ENCODE assay signal across 11 mouse cellular contexts in genomic region chr17:88494772-88495132, GRCm38 (mm10). TPM values are rescaled to one million over a fixed set of nuclear protein-coding genes. Genes with fewer than 3 reads are reported as not detected.
DNase-seq lines count a peak whose midpoint lies in the region; ATAC-seq lines count a peak whose summit lies in the region.
"Had no signal": no experiment of that assay in that cellular context is flagged by ENCODE, and none has a peak within 500 bp of the region (broad histone marks: within the 10 kb centered on the region; RNA-seq: fewer than 3 reads in every experiment).

No protein-coding gene starts in this region.

- H3K36me3 ChIP-seq in heart, embryonic 10.5 days = peaks cover 21% of the 10 kb centered on the region
- H3K36me3 ChIP-seq in embryonic facial prominence, embryonic 11.5 days (replicated peaks; ENCODE audit: control insufficient read depth, insufficient read depth, low read depth, low read length) = no peaks in the 10 kb centered on the region
- no peaks in the 10 kb centered on the region for H3K36me3 ChIP-seq in hindbrain, embryonic 11.5 days (ENCODE audit: control insufficient read depth, insufficient read depth, low read length)
- H3K36me3 ChIP-seq in midbrain, embryonic 14.5 days (ENCODE audit: control insufficient read depth, insufficient read depth, low read length) = no peaks in the 10 kb centered on the region

- no peak overlapping the region for H3K4me3 ChIP-seq in heart, embryonic 10.5 days
- H3K4me3 ChIP-seq in embryonic facial prominence, embryonic 11.5 days (ENCODE audit: low read depth, low read length) = no peak overlapping the region
- H3K4me3 ChIP-seq in hindbrain, embryonic 11.5 days (ENCODE audit: low read depth, low read length) = no peak overlapping the region
- 0 out of 2 replicates have a peak overlapping the region, but pooled peaks have one; percentile 7 for H3K4me3 ChIP-seq in midbrain, embryonic 14.5 days (replicated peaks; ENCODE audit: low read depth, low read length)

- H3K9ac ChIP-seq in embryonic facial prominence, embryonic 11.5 days (replicated peaks; ENCODE audit: low read length) = no peak overlapping the region
- H3K9ac ChIP-seq in hindbrain, embryonic 11.5 days (ENCODE audit: low read depth, low read length) = peak overlapping the region; percentile 44; the same call in 1 of the 2 replicates
- peak overlapping the region; percentile 44 for H3K9ac ChIP-seq in midbrain, embryonic 14.5 days (replicated peaks; ENCODE audit: low read length)

- H3K9me3 ChIP-seq in heart, embryonic 10.5 days = no peaks in the 10 kb centered on the region
- no peaks in the 10 kb centered on the region for H3K9me3 ChIP-seq in embryonic facial prominence, embryonic 11.5 days (replicated peaks; ENCODE audit: control insufficient read depth, low read length)
- no peaks in the 10 kb centered on the region for H3K9me3 ChIP-seq in hindbrain, embryonic 11.5 days (ENCODE audit: control insufficient read depth, low read length)
- H3K9me3 ChIP-seq in midbrain, embryonic 14.5 days (ENCODE audit: control insufficient read depth, low read length) = no peaks in the 10 kb centered on the region

- peak; percentile 76 for DNase-seq in heart, adult 11 months
- no peak for DNase-seq in heart, embryonic 10.5 days (ENCODE audit: low spot score)
- no peak for DNase-seq in embryonic facial prominence, embryonic 11.5 days (ENCODE audit: low spot score)
- DNase-seq in hindbrain, embryonic 11.5 days (ENCODE audit: low spot score) = no peak
- DNase-seq in midbrain, embryonic 14.5 days = no peak
- DNase-seq in adrenal gland, postnatal 10 days = no peak
- DNase-seq: B cell, adult 2 months; kidney, adult 8-10 months; spleen, adult 18-20 months had no signal

- no peak overlapping the region for H3K4me2 ChIP-seq in embryonic facial prominence, embryonic 11.5 days (ENCODE audit: low read depth, low read length)
- peak overlapping the region; percentile 22 for H3K4me2 ChIP-seq in hindbrain, embryonic 11.5 days (replicated peaks; ENCODE audit: low read depth, low read length)
- H3K4me2 ChIP-seq in midbrain, embryonic 14.5 days (ENCODE audit: low read length) = peak overlapping the region; percentile 47

- ATAC-seq in embryonic facial prominence, embryonic 11.5 days (replicated peaks; ENCODE audit: insufficient number of reproducible peaks, low FRiP score, low TSS enrichment, low read depth) = peak; percentile 46; the same call in 1 of the 2 replicates
- ATAC-seq in hindbrain, embryonic 11.5 days (ENCODE audit: low FRiP score) = peak; percentile 74
- peak; percentile 65 for ATAC-seq in midbrain, embryonic 14.5 days (ENCODE audit: low FRiP score, low TSS enrichment)
- no peak for ATAC-seq in megakaryocyte-erythroid progenitor cell, adult 5-6 weeks (replicated peaks; ENCODE audit: low FRiP score, low TSS enrichment, poor library complexity, severe bottlenecking)
- no peak for ATAC-seq in monocyte, adult 5-6 weeks (replicated peaks; ENCODE audit: insufficient number of reproducible peaks, low FRiP score, low TSS enrichment, poor library complexity, severe bottlenecking)

- no peak overlapping the region for H3K27ac ChIP-seq in heart, embryonic 10.5 days
- H3K27ac ChIP-seq in embryonic facial prominence, embryonic 11.5 days (replicated peaks; ENCODE audit: low read depth, low read length) = no peak overlapping the region
- peak overlapping the region; percentile 85 for H3K27ac ChIP-seq in hindbrain, embryonic 11.5 days (ENCODE audit: low read depth, low read length)
- H3K27ac ChIP-seq in midbrain, embryonic 14.5 days (replicated peaks; ENCODE audit: low read depth, low read length) = peak overlapping the region; percentile 93

- 88% methylated on average over 10 of the region's 10 CpGs for WGBS in heart, embryonic 10.5 days
- 80% methylated on average over 10 of the region's 10 CpGs for WGBS in embryonic facial prominence, embryonic 11.5 days
- WGBS in hindbrain, embryonic 11.5 days = 52% methylated on average over 10 of the region's 10 CpGs
- WGBS in midbrain, embryonic 14.5 days = 12% methylated on average over 10 of the region's 10 CpGs

- H3K27me3 ChIP-seq in heart, embryonic 10.5 days (ENCODE audit: insufficient read depth, poor library complexity, severe bottlenecking) = no peaks in the 10 kb centered on the region
- H3K27me3 ChIP-seq in embryonic facial prominence, embryonic 11.5 days (ENCODE audit: control insufficient read depth, insufficient read depth, low read length) = no peaks in the 10 kb centered on the region
- no peaks in the 10 kb centered on the region for H3K27me3 ChIP-seq in hindbrain, embryonic 11.5 days (ENCODE audit: control insufficient read depth, insufficient read depth, low read length)
- H3K27me3 ChIP-seq in midbrain, embryonic 14.5 days (ENCODE audit: control insufficient read depth, insufficient read depth, low read length) = no peaks in the 10 kb centered on the region

- H3K4me1 ChIP-seq in heart, embryonic 10.5 days = peaks cover 4% of the 10 kb centered on the region
- H3K4me1 ChIP-seq in embryonic facial prominence, embryonic 11.5 days (ENCODE audit: control insufficient read depth, insufficient read depth, low read length) = no peaks in the 10 kb centered on the region; the same call in 1 of the 2 replicates
- H3K4me1 ChIP-seq in hindbrain, embryonic 11.5 days (replicated peaks; ENCODE audit: control insufficient read depth, insufficient read depth, low read length) = no peaks in the 10 kb centered on the region; the same call in 1 of the 2 replicates
- H3K4me1 ChIP-seq in midbrain, embryonic 14.5 days (ENCODE audit: control insufficient read depth, insufficient read depth, low read length) = peaks cover 21% of the 10 kb centered on the region

RNA-seq across cellular contexts. Expression of gene Ppp1r21, which starts 35.2 kb away (rescaled TPM):
- polyA plus RNA-seq in heart, embryonic 10.5 days (2016; fragmentation: Nextera tagmentation; extraction: Ambion mirVana) = 17.3 and 19.6 TPM in 2 replicates
- polyA plus RNA-seq in embryonic facial prominence, embryonic 11.5 days (2014; fragmentation: Nextera tagmentation; extraction: Ambion mirVana) = 25.1 and 25.4 TPM in 2 replicates
- polyA plus RNA-seq in hindbrain, embryonic 11.5 days (2014; fragmentation: Nextera tagmentation; extraction: Ambion mirVana) = 25.4 and 28.6 TPM in 2 replicates
- polyA plus RNA-seq in midbrain, embryonic 14.5 days (2014; fragmentation: Nextera tagmentation; extraction: Ambion mirVana) = 47.2 and 48.6 TPM in 2 replicates
- 46.2 and 47.1 TPM in 2 replicates for total RNA-seq in megakaryocyte-erythroid progenitor cell, adult 5-6 weeks (2014; fragmentation: Nextera tagmentation)
- total RNA-seq in megakaryocyte-erythroid progenitor cell, adult 5-6 weeks (2017) = 28.0 and 29.1 TPM in 2 replicates
- total RNA-seq in adrenal gland, postnatal 10 days (2021) = 10 to 100 TPM; 30.9 to 31.1 TPM
- total RNA-seq in monocyte, adult 5-6 weeks (2017) = 51.9 to 89.5 TPM (median 60.6 TPM) in 3 replicates

RNA-seq across cellular contexts. Expression of gene Foxn2, which starts 54.2 kb away (rescaled TPM):
- polyA plus RNA-seq in heart, embryonic 10.5 days (2016; fragmentation: Nextera tagmentation; extraction: Ambion mirVana) = 12.7 and 13.5 TPM in 2 replicates
- polyA plus RNA-seq in embryonic facial prominence, embryonic 11.5 days (2014; fragmentation: Nextera tagmentation; extraction: Ambion mirVana) = 8.0 and 9.3 TPM in 2 replicates
- polyA plus RNA-seq in hindbrain, embryonic 11.5 days (2014; fragmentation: Nextera tagmentation; extraction: Ambion mirVana) = 9.2 and 9.6 TPM in 2 replicates
- polyA plus RNA-seq in midbrain, embryonic 14.5 days (2014; fragmentation: Nextera tagmentation; extraction: Ambion mirVana) = 7.7 and 9.8 TPM in 2 replicates
- total RNA-seq in megakaryocyte-erythroid progenitor cell, adult 5-6 weeks (2014; fragmentation: Nextera tagmentation) = 28.1 and 28.9 TPM in 2 replicates
- 34.3 and 40.1 TPM in 2 replicates for total RNA-seq in megakaryocyte-erythroid progenitor cell, adult 5-6 weeks (2017)
- 10 to 100 TPM; 21.8 to 27.0 TPM for total RNA-seq in adrenal gland, postnatal 10 days (2021)
- total RNA-seq in monocyte, adult 5-6 weeks (2017) = 79.1 to 92.7 TPM (median 88.6 TPM) in 3 replicates

Comparison
In these comparisons a context has a peak if more than half of its experiments do, and no peak if none do; other contexts are left out.
1. H3K27ac ChIP-seq: peak in hindbrain, embryonic 11.5 days (single experiment) and midbrain, embryonic 14.5 days (single experiment); none in heart, embryonic 10.5 days (single experiment) and embryonic facial prominence, embryonic 11.5 days (single experiment).
2. ATAC-seq: peak in embryonic facial prominence, embryonic 11.5 days (single experiment), hindbrain, embryonic 11.5 days (single experiment) and midbrain, embryonic 14.5 days (single experiment); none in megakaryocyte-erythroid progenitor cell, adult 5-6 weeks (single experiment) and monocyte, adult 5-6 weeks (single experiment).